Mouse (Mus musculus): ENCODE results near the gene Ddx54. TPM values are rescaled to one million over a fixed set of nuclear protein-coding genes. Genes with fewer than 3 reads are reported as not detected.

Ddx54 gene
- polyA plus RNA-seq, 1 experiment from 2014 or later = 19.9 TPM

DNA sequence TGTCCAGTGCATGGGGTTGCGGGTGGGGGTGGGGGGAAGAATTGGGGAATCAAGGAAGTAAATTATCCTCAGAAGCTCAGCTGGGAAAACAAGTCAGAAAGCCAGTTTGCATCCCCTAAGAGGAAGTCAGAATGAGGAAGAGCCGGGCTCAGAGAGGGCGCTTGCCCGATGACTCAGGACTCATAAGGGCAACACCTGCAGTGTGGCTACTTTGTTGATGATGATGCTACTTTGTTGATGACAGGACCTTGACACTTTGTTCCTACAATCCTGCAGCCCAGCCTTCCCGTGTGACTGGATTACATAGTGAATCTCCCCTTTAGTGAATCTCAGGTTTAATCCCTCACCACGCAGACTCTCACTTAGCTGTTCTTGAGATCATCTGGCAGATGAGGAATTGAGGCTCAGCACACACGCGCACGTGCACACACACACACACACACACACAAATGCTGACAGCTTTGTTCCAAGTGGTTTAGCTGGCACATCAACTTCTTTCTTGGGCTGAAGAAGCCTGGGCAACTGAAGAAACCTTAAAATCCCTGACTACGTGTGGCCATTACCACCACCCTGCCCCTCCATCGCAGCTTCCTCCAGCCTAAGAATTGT is 42.1 kb upstream of the Ddx54 start:
- peak overlapping the region; percentile 29; the same call in 1 of the 2 replicates for H3K27ac ChIP-seq (ENCODE audit: low read depth, low read length)
- 66% methylated on average over 11 of the region's 11 CpGs for WGBS
- H3K27me3 ChIP-seq (replicated peaks; ENCODE audit: control insufficient read depth, insufficient read depth, low read length) = no peaks in the 10 kb centered on the region
- H3K4me3 ChIP-seq (ENCODE audit: low read depth, low read length) = no peak overlapping the region
- H3K36me3 ChIP-seq (ENCODE audit: control insufficient read depth, insufficient read depth) = peaks cover 18% of the 10 kb centered on the region
- H3K4me2 ChIP-seq (replicated peaks; ENCODE audit: low read depth) = no peak overlapping the region
- peaks cover 17% of the 10 kb centered on the region for H3K4me1 ChIP-seq (replicated peaks; ENCODE audit: control insufficient read depth, insufficient read depth, low read length)
- no peak for TF ChIP-seq CTCF (IDR thresholded peaks at IDR 0.05; ENCODE audit: low read depth)
- ATAC-seq = peak; percentile 32; the same call in 1 of the 2 replicates
- H3K9ac ChIP-seq (ENCODE audit: low read depth, low read length) = no peak overlapping the region
- no peaks in the 10 kb centered on the region for H3K9me3 ChIP-seq (ENCODE audit: control insufficient read depth)

DNA sequence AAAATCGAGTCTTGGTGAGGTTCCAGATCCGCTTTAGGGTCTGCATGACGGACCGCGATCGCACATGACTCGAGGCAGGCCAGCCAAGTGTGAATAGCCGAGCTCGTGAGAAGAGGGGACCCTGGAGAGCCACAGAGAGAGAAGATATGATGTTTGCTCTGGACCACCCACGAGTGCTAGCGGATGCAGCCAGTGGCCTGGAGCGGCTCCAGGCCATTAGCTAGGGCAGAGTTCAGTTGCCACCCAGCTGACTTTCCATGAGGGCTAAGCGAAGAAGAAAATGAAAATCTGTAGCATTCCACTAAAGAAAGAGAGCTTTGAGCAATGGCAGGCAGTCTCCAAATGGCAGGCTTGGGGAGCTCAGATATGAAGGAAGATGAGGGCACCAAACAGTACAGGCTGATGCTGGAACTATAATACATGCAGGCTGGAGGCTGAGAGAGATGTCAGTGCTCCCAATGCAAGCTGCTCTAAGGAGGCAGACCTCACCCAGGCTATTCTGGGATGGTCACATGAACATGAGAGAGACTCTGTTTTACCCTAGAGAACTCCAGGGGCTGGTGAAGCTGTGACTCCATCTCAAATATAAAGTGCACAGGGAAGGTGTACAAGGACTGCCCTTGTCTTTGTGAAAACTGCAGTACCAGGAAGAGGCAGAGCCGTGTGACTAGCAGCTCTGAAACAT is 41.3 kb upstream of the Ddx54 start:
- no peaks in the 10 kb centered on the region for H3K27me3 ChIP-seq (replicated peaks; ENCODE audit: control insufficient read depth, insufficient read depth, low read length)
- no peak for ATAC-seq
- whole genome bisulfite sequencing = 57% methylated on average over 14 of the region's 14 CpGs

GRCm38 (mm10) chr5:120574469-120575063 is 38.0 kb upstream of the Ddx54 start:
- H3K4me3 ChIP-seq (ENCODE audit: low read depth, low read length) = no peak overlapping the region
- peaks cover 3% of the 10 kb centered on the region; the same call in 1 of the 2 replicates for H3K4me1 ChIP-seq (replicated peaks; ENCODE audit: control insufficient read depth, insufficient read depth, low read length)
- peaks cover 18% of the 10 kb centered on the region for H3K36me3 ChIP-seq (ENCODE audit: control insufficient read depth, insufficient read depth)
- no peak overlapping the region for H3K27ac ChIP-seq (ENCODE audit: low read depth, low read length)
- no peak overlapping the region for H3K4me2 ChIP-seq (replicated peaks; ENCODE audit: low read depth)
- no peaks in the 10 kb centered on the region for H3K27me3 ChIP-seq (replicated peaks; ENCODE audit: control insufficient read depth, insufficient read depth, low read length)
- H3K9me3 ChIP-seq (ENCODE audit: control insufficient read depth) = no peaks in the 10 kb centered on the region
- no peak for TF ChIP-seq CTCF (IDR thresholded peaks at IDR 0.05; ENCODE audit: low read depth)
- no peak for ATAC-seq
- no peak overlapping the region for H3K9ac ChIP-seq (ENCODE audit: low read depth, low read length)
- WGBS = 77% methylated on average over 10 of the region's 10 CpGs

More for the DNA sequence above, 41.3 kb upstream of the Ddx54 start:
- Histone ChIP-seq H3K36me3 (ENCODE audit: control insufficient read depth, insufficient read depth) (peaks cover 18% of the 10 kb centered on the region), H3K9ac (ENCODE audit: low read depth, low read length) (no peak overlapping the region), H3K27ac (ENCODE audit: low read depth, low read length) (peak overlapping the region; percentile 29), H3K4me3 (ENCODE audit: low read depth, low read length) (no peak overlapping the region), H3K4me1 (replicated peaks; ENCODE audit: control insufficient read depth, insufficient read depth, low read length) (peaks cover 13% of the 10 kb centered on the region), H3K9me3 (ENCODE audit: control insufficient read depth) (no peaks in the 10 kb centered on the region), H3K4me2 (replicated peaks; ENCODE audit: low read depth) (no peak overlapping the region)
- TF ChIP-seq CTCF (IDR thresholded peaks at IDR 0.05; ENCODE audit: low read depth) = no peak

DNA sequence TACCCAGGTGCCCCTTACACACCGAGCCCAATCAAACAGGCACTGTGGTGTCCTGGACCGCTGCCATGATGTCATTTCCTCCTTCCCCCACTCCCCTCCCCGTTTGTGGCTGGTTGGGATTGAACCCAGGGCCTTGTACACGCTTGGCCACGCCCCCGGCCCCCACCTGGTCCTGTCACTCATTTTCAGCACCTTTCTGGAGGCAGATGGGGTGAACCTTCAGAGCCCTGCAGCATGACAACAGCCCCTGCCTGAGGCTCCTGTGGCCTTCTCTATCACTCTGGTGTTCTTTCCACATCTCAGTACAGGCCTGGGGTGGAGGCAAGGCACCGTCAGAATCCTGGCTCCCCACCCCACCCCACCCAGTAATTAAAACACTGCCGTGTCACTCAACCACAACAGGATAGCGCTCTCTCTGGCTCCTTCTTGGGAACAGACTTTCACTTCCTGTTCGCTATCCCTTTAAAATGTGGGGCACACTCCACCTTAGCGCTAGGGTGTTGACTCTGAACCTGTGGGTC is 35.7 kb upstream of the Ddx54 start:
- Histone ChIP-seq H3K9ac (ENCODE audit: low read depth, low read length) (no peak overlapping the region), H3K27ac (ENCODE audit: low read depth, low read length) (no peak overlapping the region), H3K4me1 (replicated peaks; ENCODE audit: control insufficient read depth, insufficient read depth, low read length) (peaks cover 3% of the 10 kb centered on the region; the same call in 1 of the 2 replicates), H3K27me3 (replicated peaks; ENCODE audit: control insufficient read depth, insufficient read depth, low read length) (no peaks in the 10 kb centered on the region), H3K4me3 (ENCODE audit: low read depth, low read length) (no peak overlapping the region), H3K9me3 (ENCODE audit: control insufficient read depth) (no peaks in the 10 kb centered on the region), H3K36me3 (ENCODE audit: control insufficient read depth, insufficient read depth) (peaks cover 27% of the 10 kb centered on the region), H3K4me2 (replicated peaks; ENCODE audit: low read depth) (no peak overlapping the region)
- ATAC-seq = no peak
- WGBS = 54% methylated on average over 11 of the region's 11 CpGs
- TF ChIP-seq CTCF (IDR thresholded peaks at IDR 0.05; ENCODE audit: low read depth) = no peak

DNA sequence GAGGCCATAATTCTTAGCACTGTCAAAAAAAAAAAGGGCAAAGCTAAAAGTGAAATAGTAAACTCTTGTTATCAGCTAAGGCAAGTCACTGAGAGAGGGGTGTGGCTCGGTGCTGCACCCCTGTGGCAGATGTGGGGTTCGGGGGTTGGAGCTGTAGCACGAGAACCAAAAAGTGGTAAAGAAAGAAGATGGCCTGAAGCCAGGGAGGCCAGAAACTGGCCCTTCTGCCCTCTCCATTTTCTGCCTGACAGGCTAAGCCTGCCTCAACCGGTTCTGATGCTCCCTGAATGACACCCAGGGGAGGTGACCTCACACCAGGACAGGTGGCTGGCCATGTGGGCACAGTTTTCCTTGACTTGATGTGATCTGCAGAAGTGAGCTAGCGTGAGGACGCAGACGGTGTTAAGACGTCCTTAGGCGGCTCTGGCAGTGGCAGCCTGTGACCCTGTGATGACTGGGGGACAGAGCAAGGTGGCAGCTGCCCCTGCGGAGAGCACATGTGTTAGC is 34.6 kb upstream of the Ddx54 start:
- peak; percentile 48 for TF ChIP-seq CTCF (IDR thresholded peaks at IDR 0.05; ENCODE audit: low read depth)
- ATAC-seq = no peak

More for the DNA sequence above, 34.6 kb upstream of the Ddx54 start:
- Histone ChIP-seq H3K36me3 (ENCODE audit: control insufficient read depth, insufficient read depth) (peaks cover 31% of the 10 kb centered on the region), H3K4me1 (replicated peaks; ENCODE audit: control insufficient read depth, insufficient read depth, low read length) (peaks cover 3% of the 10 kb centered on the region; the same call in 1 of the 2 replicates), H3K9me3 (ENCODE audit: control insufficient read depth) (no peaks in the 10 kb centered on the region), H3K4me3 (ENCODE audit: low read depth, low read length) (no peak overlapping the region), H3K4me2 (replicated peaks; ENCODE audit: low read depth) (no peak overlapping the region), H3K27ac (ENCODE audit: low read depth, low read length) (0 out of 2 replicates have a peak overlapping the region, but pooled peaks have one; percentile 2), H3K9ac (ENCODE audit: low read depth, low read length) (no peak overlapping the region), H3K27me3 (replicated peaks; ENCODE audit: control insufficient read depth, insufficient read depth, low read length) (no peaks in the 10 kb centered on the region)
- 46% methylated on average over 10 of the region's 10 CpGs for WGBS
